Mouse (Mus musculus) skeletal muscle tissue, adult 2 months (tissue): ENCODE results near the gene Plekhg3.

Experiments
- DNase-seq: peaks from one replicate; pipeline ENCODE4 v3.0.0-alpha.2; 2012; ENCODE audit warnings: low read depth, low spot score

Plekhg3 gene

GRCm38 (mm10) chr12:76527245-76527881 lies 3.3 kb upstream of the Plekhg3 start:
- no peak for DNase-seq

GRCm38 (mm10) chr12:76528766-76529165 lies 1.9 kb upstream of the Plekhg3 start:
- no peak for DNase-seq

GRCm38 (mm10) chr12:76531986-76532925 lies 1.6 kb downstream of the Plekhg3 start:
- DNase-seq: no peak

GRCm38 (mm10) chr12:76532926-76533376 lies 2.3 kb downstream of the Plekhg3 start:
- DNase-seq: no peak

- no peak for DNase-seq
Measured at GRCm38 (mm10) chr12:76533377-76534222, 2.9 kb downstream of the Plekhg3 start.

GRCm38 (mm10) chr12:76534233-76534632 lies 3.5 kb downstream of the Plekhg3 start:
- DNase-seq: no peak

- DNase-seq: no peak
Measured at GRCm38 (mm10) chr12:76534641-76535283, 4.1 kb downstream of the Plekhg3 start.

GRCm38 (mm10) chr12:76535471-76535900 lies 4.8 kb downstream of the Plekhg3 start:
- no peak for DNase-seq

GRCm38 (mm10) chr12:76536591-76537153 lies 6.0 kb downstream of the Plekhg3 start:
- DNase-seq: no peak

- peak; percentile 84 for DNase-seq
Measured at GRCm38 (mm10) chr12:76537434-76537833, 6.7 kb downstream of the Plekhg3 start.

- no peak for DNase-seq
Measured at GRCm38 (mm10) chr12:76540169-76540568, 9.5 kb downstream of the Plekhg3 start.

GRCm38 (mm10) chr12:76540701-76541221 lies 10.1 kb downstream of the Plekhg3 start:
- no peak for DNase-seq

- DNase-seq: no peak
Measured at GRCm38 (mm10) chr12:76541475-76541874, 10.8 kb downstream of the Plekhg3 start.

GRCm38 (mm10) chr12:76541879-76542278 lies 11.2 kb downstream of the Plekhg3 start:
- no peak for DNase-seq

- DNase-seq: no peak
Measured at GRCm38 (mm10) chr12:76545786-76546370, 15.2 kb downstream of the Plekhg3 start.

GRCm38 (mm10) chr12:76546383-76547276 lies 15.9 kb downstream of the Plekhg3 start:
- no peak for DNase-seq

GRCm38 (mm10) chr12:76547409-76548081 lies 16.9 kb downstream of the Plekhg3 start:
- no peak for DNase-seq

- DNase-seq: no peak
Measured at GRCm38 (mm10) chr12:76548082-76548423, 17.4 kb downstream of the Plekhg3 start.

GRCm38 (mm10) chr12:76549203-76549602 lies 18.5 kb downstream of the Plekhg3 start:
- DNase-seq: no peak
